Mouse (Mus musculus) heart, embryonic 15.5 days (tissue): ENCODE data around the gene Hmgcr. TPM values are rescaled to one million over a fixed set of nuclear protein-coding genes. Genes with fewer than 3 reads are reported as not detected.

ENCODE experiments used
- ATAC-seq: fragments of 200-750 bp; cut with Nextera tagmentation; replicated peaks from 2 replicates; pipeline ENCODE4 v1.8.0; 2017; ENCODE audit warnings: low read depth, moderate TSS enrichment; ENCODE audit not compliant: insufficient number of reproducible peaks, insufficient read depth, low FRiP score
- H3K27ac ChIP-seq: fragments of 300-500 bp; sonication (generic); 2 replicates; pipeline ENCODE4 v1.5.1; 2015; ENCODE audit warnings: mild to moderate bottlenecking, inconsistent platforms
- H3K27me3 ChIP-seq: fragments of 300-500 bp; sonication (generic); 2 replicates; pipeline ENCODE4 v1.6.1; 2015; ENCODE audit warnings: inconsistent platforms
- H3K36me3 ChIP-seq: fragments of 300-500 bp; sonication (generic); 2 replicates; pipeline ENCODE4 v1.6.1; 2015; ENCODE audit warnings: mild to moderate bottlenecking, inconsistent platforms
- H3K4me1 ChIP-seq: fragments of 300-500 bp; sonication (generic); replicated peaks from 2 replicates; pipeline ENCODE4 v1.6.1; 2015; ENCODE audit warnings: inconsistent platforms
- H3K4me2 ChIP-seq: fragments of 300-500 bp; sonication (generic); 2 replicates; pipeline ENCODE4 v1.6.1; 2015; ENCODE audit warnings: inconsistent platforms, mild to moderate bottlenecking, moderate library complexity
- H3K4me3 ChIP-seq: fragments of 300-500 bp; sonication (generic); 2 replicates; pipeline ENCODE4 v1.5.1; 2015; ENCODE audit warnings: mild to moderate bottlenecking, inconsistent platforms
- H3K9ac ChIP-seq: fragments of 300-500 bp; sonication (generic); 2 replicates; pipeline ENCODE4 v1.6.1; 2015; ENCODE audit warnings: mild to moderate bottlenecking, inconsistent platforms
- H3K9me3 ChIP-seq: fragments of 300-500 bp; sonication (generic); replicated peaks from 2 replicates; pipeline ENCODE4 v1.6.1; 2016; ENCODE audit warnings: inconsistent platforms
- WGBS: fragments of 180-500 bp; shearing (Covaris S2); methylation state at CpG from one replicate; pipeline ENCODE4 v1.1.7; 2015; ENCODE audit warnings: mixed read lengths; 5-methylcytosine and 5-hydroxymethylcytosine counted together
- polyA plus RNA-seq: library from polyadenylated mRNA; unstranded; fragments of >200 nt; fragmentation: Nextera tagmentation; extraction: Ambion mirVana; gene quantifications from 2 replicates; pipeline ENCODE4 v1.2.1, GENCODE M21; 2015

The Hmgcr gene
- polyA plus RNA-seq, 1 experiment from 2014 or later = 22.4 TPM

DNA sequence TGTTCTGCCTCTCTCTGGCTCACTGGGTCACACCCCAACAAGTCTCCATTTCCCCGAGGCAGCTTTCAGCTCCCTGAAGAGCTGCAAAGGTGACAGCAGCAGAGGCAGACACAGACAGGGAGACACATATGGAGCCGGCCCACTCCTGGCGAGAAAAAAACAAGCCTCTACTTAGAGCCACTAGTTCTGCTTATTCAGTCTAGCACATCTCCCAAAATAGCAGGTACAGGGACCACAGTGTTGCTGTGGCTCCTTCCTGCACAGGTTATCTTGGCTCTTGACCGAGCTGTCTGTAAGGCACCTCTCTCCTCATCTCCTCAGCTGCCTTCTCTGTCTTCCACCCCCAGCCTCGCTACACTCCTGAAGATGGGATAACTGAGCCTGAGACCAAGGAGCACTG is 14.0 kb upstream of the Hmgcr start:
- Histone ChIP-seq H3K4me1 (no peaks in the 10 kb centered on the region), H3K9me3 (no peaks in the 10 kb centered on the region), H3K27me3 (no peaks in the 10 kb centered on the region), H3K9ac (no peak overlapping the region), H3K4me3 (no peak overlapping the region), H3K36me3 (no peaks in the 10 kb centered on the region), H3K4me2 (no peak overlapping the region), H3K27ac (no peak overlapping the region)
- WGBS = 56% methylated on average over 5 of the region's 5 CpGs
- ATAC-seq = no peak

DNA sequence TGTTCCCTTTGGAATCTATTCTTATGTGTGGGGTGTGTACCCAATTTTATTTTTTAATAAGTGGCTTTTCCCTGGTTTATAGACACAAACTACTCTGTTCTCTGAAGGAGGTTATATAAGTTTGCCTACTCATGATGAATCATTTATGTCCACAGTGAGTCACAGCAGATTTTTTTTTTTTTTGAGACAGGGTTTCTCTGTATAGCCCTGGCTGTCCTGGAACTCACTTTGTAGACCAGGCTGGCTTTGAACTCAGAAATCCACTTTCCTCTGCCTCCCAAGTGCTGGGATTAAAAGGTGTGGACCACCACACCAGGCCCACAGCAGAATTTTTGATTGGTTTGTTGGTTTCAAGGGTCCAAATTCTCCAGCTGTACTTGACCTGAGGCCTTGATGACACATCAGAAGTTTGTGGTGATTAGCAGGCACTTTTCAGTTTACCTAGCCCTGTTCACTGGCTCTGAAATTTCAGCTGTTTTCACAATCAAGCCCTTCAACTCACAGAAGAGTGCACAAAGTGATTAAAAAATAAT is 10.4 kb upstream of the Hmgcr start:
- H3K27ac ChIP-seq = no peak overlapping the region
- no peaks in the 10 kb centered on the region for H3K9me3 ChIP-seq
- H3K36me3 ChIP-seq = no peaks in the 10 kb centered on the region
- no peaks in the 10 kb centered on the region for H3K27me3 ChIP-seq
- no peak for ATAC-seq
- H3K4me1 ChIP-seq = no peaks in the 10 kb centered on the region
- H3K4me2 ChIP-seq = no peak overlapping the region
- H3K4me3 ChIP-seq = no peak overlapping the region
- H3K9ac ChIP-seq = no peak overlapping the region

GRCm38 (mm10) chr13:96680163-96681087 is 9.7 kb upstream of the Hmgcr start:
- Histone ChIP-seq H3K4me3 (no peak overlapping the region), H3K27me3 (no peaks in the 10 kb centered on the region), H3K27ac (no peak overlapping the region), H3K4me2 (no peak overlapping the region), H3K9me3 (no peaks in the 10 kb centered on the region), H3K9ac (no peak overlapping the region), H3K36me3 (no peaks in the 10 kb centered on the region), H3K4me1 (no peaks in the 10 kb centered on the region)
- ATAC-seq = no peak
- WGBS = 60% methylated on average over 9 of the region's 9 CpGs

- no peaks in the 10 kb centered on the region for H3K36me3 ChIP-seq
- no peaks in the 10 kb centered on the region for H3K4me1 ChIP-seq
- no peak overlapping the region for H3K27ac ChIP-seq
- ATAC-seq = no peak
- no peak overlapping the region for H3K4me3 ChIP-seq
- no peak overlapping the region for H3K4me2 ChIP-seq
- H3K27me3 ChIP-seq = no peaks in the 10 kb centered on the region
- 70% methylated on average over 6 of the region's 6 CpGs for WGBS
- H3K9ac ChIP-seq = no peak overlapping the region
- no peaks in the 10 kb centered on the region for H3K9me3 ChIP-seq
Measured at GRCm38 (mm10) chr13:96678616-96679015, 7.9 kb upstream of the Hmgcr start.

- ATAC-seq = no peak
- H3K36me3 ChIP-seq = no peaks in the 10 kb centered on the region
- no peaks in the 10 kb centered on the region for H3K9me3 ChIP-seq
- WGBS = 91% methylated on average over 1 of the region's 1 CpGs
- no peak overlapping the region for H3K4me2 ChIP-seq
- H3K9ac ChIP-seq = no peak overlapping the region
- H3K4me3 ChIP-seq = no peak overlapping the region
- no peaks in the 10 kb centered on the region for H3K27me3 ChIP-seq
- no peak overlapping the region for H3K27ac ChIP-seq
- no peaks in the 10 kb centered on the region for H3K4me1 ChIP-seq
Measured at GRCm38 (mm10) chr13:96677071-96677470, 6.3 kb upstream of the Hmgcr start.

DNA sequence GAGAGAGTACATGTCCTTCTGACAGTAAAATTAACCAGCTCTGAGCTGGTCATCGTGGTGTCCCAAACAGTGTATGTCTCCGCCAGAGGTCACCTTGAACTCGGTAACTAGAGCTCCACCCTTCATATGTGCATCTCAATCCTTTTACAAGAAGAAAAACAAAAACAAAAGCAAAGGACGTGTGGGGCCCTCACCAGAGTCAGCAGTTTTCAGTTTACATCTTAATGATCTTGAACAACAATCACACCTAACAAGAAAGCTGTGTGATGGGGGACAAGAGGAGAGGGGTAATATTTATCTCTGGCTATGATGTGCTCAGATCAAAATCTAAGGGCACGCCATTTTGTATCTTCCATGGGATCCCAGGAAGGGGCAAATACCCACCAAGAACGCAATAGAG is 5.0 kb upstream of the Hmgcr start:
- no peaks in the 10 kb centered on the region for H3K27me3 ChIP-seq
- no peaks in the 10 kb centered on the region for H3K36me3 ChIP-seq
- no peak for ATAC-seq
- WGBS = 73% methylated on average over 6 of the region's 6 CpGs
- no peak overlapping the region for H3K4me2 ChIP-seq
- H3K27ac ChIP-seq = no peak overlapping the region
- H3K4me3 ChIP-seq = no peak overlapping the region
- H3K9ac ChIP-seq = no peak overlapping the region
- H3K4me1 ChIP-seq = peaks cover 5% of the 10 kb centered on the region
- H3K9me3 ChIP-seq = no peaks in the 10 kb centered on the region

- H3K36me3 ChIP-seq = no peaks in the 10 kb centered on the region
- 79% methylated on average over 7 of the region's 7 CpGs for WGBS
- no peaks in the 10 kb centered on the region for H3K27me3 ChIP-seq
- no peaks in the 10 kb centered on the region for H3K9me3 ChIP-seq
- no peak overlapping the region for H3K4me3 ChIP-seq
- H3K27ac ChIP-seq = no peak overlapping the region
- no peak overlapping the region for H3K9ac ChIP-seq
- H3K4me2 ChIP-seq = no peak overlapping the region
- ATAC-seq = no peak
- peaks cover 12% of the 10 kb centered on the region for H3K4me1 ChIP-seq
Measured at GRCm38 (mm10) chr13:96673817-96674216, 3.1 kb upstream of the Hmgcr start.

DNA sequence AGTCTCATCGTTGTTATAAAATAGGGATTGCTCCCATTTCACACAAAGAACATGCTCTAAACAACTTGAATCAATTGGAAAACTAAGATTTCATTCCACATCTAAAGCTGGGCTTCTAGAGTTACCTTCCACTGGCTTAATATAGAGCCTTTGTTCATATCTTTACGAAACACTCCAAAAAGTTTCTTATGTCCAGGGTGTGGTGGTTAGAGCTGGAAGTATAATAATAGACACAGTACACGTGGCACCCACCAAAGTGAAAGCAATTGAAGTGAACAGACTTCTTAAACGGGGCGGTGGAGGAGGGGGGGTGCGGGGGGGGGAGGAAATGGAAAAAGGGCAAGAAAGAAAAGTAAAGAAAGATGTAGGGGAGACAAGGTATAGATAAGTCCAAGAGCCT is 1.5 kb upstream of the Hmgcr start:
- Histone ChIP-seq H3K4me2 (no peak overlapping the region), H3K27me3 (no peaks in the 10 kb centered on the region), H3K36me3 (no peaks in the 10 kb centered on the region), H3K9ac (no peak overlapping the region), H3K4me3 (no peak overlapping the region), H3K4me1 (peaks cover 18% of the 10 kb centered on the region), H3K9me3 (no peaks in the 10 kb centered on the region), H3K27ac (no peak overlapping the region)
- 69% methylated on average over 6 of the region's 6 CpGs for WGBS
- no peak for ATAC-seq

DNA sequence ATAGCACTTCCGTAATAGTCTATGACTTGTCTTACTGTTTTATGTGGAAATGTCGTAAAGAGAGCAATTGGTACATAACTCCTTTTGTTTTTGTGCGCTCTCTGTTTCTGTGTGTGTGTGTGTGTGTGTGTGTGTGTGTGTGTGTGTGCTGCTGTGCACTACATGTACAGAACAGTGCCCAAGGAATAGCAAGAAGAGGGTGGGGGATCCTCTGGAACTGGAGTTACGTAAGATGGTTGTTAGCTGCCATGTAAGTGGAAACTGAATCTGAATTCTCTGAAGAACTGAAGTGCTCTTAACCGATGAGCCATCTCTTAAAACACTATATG is 1.1 kb upstream of the Hmgcr start:
- no peak overlapping the region for H3K4me2 ChIP-seq
- no peak overlapping the region for H3K4me3 ChIP-seq
- peaks cover 18% of the 10 kb centered on the region for H3K4me1 ChIP-seq
- no peak overlapping the region for H3K9ac ChIP-seq
- no peak overlapping the region for H3K27ac ChIP-seq
- 97% methylated on average over 5 of the region's 5 CpGs for WGBS
- H3K36me3 ChIP-seq = no peaks in the 10 kb centered on the region
- H3K27me3 ChIP-seq = no peaks in the 10 kb centered on the region
- H3K9me3 ChIP-seq = no peaks in the 10 kb centered on the region
- ATAC-seq = no peak

GRCm38 (mm10) chr13:96671078-96671905 is 556 bp upstream of the Hmgcr start:
- Histone ChIP-seq H3K27ac (peak overlapping the region; percentile 76), H3K9ac (peak overlapping the region; percentile 42), H3K27me3 (no peaks in the 10 kb centered on the region), H3K36me3 (no peaks in the 10 kb centered on the region), H3K4me2 (peak overlapping the region; percentile 69), H3K4me3 (peak overlapping the region; percentile 88), H3K9me3 (no peaks in the 10 kb centered on the region), H3K4me1 (peaks cover 18% of the 10 kb centered on the region)
- 12% methylated on average over 31 of the region's 31 CpGs for WGBS
- no peak for ATAC-seq

DNA sequence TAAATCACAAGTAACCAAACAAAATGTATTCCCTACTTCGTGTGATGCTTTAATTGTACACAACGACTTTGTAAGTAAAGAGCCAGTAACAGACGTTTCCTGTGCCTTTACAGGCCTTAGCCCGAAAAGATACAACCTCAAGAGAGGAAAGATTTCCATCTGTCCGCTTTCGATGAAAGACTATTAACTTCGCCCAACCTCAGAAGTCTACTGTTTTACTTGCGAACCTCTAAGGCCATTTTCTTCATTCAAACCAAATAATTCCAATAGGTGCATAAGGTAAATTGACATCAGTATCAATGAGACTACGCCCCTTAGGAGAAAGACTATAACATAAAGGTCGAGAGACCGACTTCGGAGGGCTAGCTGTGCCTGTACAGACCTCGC is 724 bp downstream of the Hmgcr start:
- no peaks in the 10 kb centered on the region for H3K27me3 ChIP-seq
- no peaks in the 10 kb centered on the region for H3K9me3 ChIP-seq
- H3K4me1 ChIP-seq = peaks cover 18% of the 10 kb centered on the region
- WGBS = 3% methylated on average over 13 of the region's 13 CpGs
- peak overlapping the region; percentile 90 for H3K9ac ChIP-seq
- H3K4me2 ChIP-seq = peak overlapping the region; percentile 69
- H3K36me3 ChIP-seq = peaks cover 11% of the 10 kb centered on the region
- no peak for ATAC-seq
- peak overlapping the region; percentile 88 for H3K4me3 ChIP-seq
- peak overlapping the region; percentile 93 for H3K27ac ChIP-seq
